Mouse (Mus musculus) cerebellum, adult 2 months (tissue): ENCODE results near the gene Rnls. TPM values are rescaled to one million over a fixed set of nuclear protein-coding genes. Genes with fewer than 3 reads are reported as not detected.

Experiments
- DNase-seq, 2 experiments: peaks; one replicate each; pipeline ENCODE4 v3.0.0; 2021
- H3K27ac ChIP-seq: fragments of 200-500 bp; 2 replicates; pipeline ENCODE4 v1.5.1; 2012; ENCODE audit warnings: low read length, control low read depth, inconsistent platforms; ENCODE audit not compliant: insufficient read depth
- H3K27me3 ChIP-seq: fragments of 200-500 bp; 2 replicates; pipeline ENCODE4 v1.6.1; 2012; ENCODE audit warnings: inconsistent platforms, mild to moderate bottlenecking, low read length, moderate library complexity; ENCODE audit not compliant: control insufficient read depth, insufficient read depth
- H3K4me1 ChIP-seq: fragments of 200-500 bp; 2 replicates; pipeline ENCODE4 v1.6.1; 2011; ENCODE audit warnings: low read length; ENCODE audit not compliant: control insufficient read depth, insufficient read depth
- H3K4me3 ChIP-seq: fragments of 200-500 bp; replicated peaks from 2 replicates; pipeline ENCODE3; 2011; ENCODE audit warnings: mild to moderate bottlenecking, low read depth, low read length, control low read depth; ENCODE audit not compliant: insufficient read depth
- CTCF ChIP-seq: fragments of 200-500 bp; IDR thresholded peaks from 2 replicates; pipeline ENCODE4 v1.5.1; 2011; ENCODE audit warnings: low read depth, mild to moderate bottlenecking, control low read depth, low read length, moderate library complexity, borderline replicate concordance; ENCODE audit not compliant: insufficient read depth
- POLR2A ChIP-seq: fragments of 200-500 bp; IDR thresholded peaks from 2 replicates; pipeline ENCODE4 v1.6.1; 2011; ENCODE audit warnings: low read length, control low read depth, borderline replicate concordance; ENCODE audit not compliant: insufficient read depth
- WGBS: fragments of 180-500 bp; shearing (Covaris S2); methylation state at CpG from one replicate; pipeline ENCODE4 v1.1.7; 2018; 5-methylcytosine and 5-hydroxymethylcytosine counted together
- polyA plus RNA-seq: library from polyadenylated mRNA; depleted of rRNA; stranded (reverse); fragments of >200 nt; gene quantifications from 2 replicates; pipeline ENCODE4 v1.2.3, GENCODE M21; 2012

The Rnls gene
- polyA plus RNA-seq, 1 experiment, result 2.5 TPM

DNA sequence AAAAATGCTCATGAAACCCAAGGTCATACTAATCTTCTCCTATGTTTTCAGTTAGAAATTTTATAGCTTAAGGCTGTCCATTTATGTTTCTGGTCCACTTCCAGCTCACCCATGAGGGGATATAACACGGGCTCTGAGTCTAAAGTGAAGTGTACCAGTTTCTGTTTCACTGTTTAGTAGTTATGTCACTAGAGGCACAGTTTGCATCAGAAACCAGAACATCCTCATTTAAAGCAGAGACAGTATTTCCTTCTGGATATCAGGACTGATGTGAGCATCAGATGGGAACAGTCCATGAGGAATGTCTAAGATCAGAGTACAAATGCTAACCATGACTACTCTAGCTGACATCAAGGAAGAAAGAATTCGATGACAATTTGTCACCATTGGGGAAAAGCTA is 233.9 kb downstream of the Rnls start:
- Histone ChIP-seq H3K4me1 (no peaks in the 10 kb centered on the region), H3K4me3 (no peak overlapping the region), H3K27me3 (no peaks in the 10 kb centered on the region), H3K27ac (no peak overlapping the region)
- no peak for DNase-seq
- 64% methylated on average over 2 of the region's 2 CpGs for WGBS
- TF ChIP-seq POLR2A (no peak), CTCF (no peak)

DNA sequence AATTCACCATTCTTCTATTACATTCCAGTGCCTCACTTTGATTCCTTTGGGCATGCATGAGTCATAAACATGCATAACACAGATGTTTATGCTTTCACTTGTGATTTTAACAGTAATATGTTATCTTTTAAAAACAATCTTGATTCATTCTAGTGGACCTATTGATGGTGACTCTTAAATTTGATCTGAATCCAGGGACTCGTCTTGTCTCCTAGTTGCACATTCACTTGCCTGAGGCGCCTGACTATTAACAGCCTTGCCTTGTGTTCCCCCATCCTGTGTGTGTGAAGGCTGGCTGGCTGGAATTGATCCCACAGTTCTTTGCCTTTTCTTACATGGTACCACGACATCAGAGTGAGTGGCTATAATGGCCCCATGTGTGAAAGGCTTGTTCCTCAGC is 243.7 kb downstream of the Rnls start:
- no peak for DNase-seq
- H3K4me1 ChIP-seq, result no peaks in the 10 kb centered on the region
- H3K27me3 ChIP-seq, result no peaks in the 10 kb centered on the region
- no peak for TF ChIP-seq CTCF
- TF ChIP-seq POLR2A, result no peak
- WGBS, result 65% methylated on average over 3 of the region's 3 CpGs
- H3K4me3 ChIP-seq, result no peak overlapping the region
- H3K27ac ChIP-seq, result no peak overlapping the region

DNA sequence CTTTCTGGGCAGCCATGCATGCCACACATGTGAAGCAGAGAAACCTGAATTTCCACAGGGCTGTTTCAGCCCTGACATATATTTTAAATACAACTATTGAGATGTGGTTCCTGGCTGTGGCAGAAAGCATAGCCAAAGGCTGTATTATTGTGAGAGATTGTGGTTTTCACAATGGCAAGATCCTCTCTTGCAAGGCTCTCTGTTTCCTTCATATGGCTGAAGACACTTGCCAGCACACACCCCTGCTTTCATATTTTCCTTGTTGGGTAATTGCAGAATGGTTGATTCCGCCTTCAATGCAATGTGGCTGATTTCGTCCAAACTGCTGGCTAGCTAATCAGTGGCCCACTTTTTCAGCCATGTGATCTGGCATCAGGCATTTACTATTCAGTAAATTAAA is 248.9 kb downstream of the Rnls start:
- TF ChIP-seq CTCF (no peak), POLR2A (no peak)
- 77% methylated on average over 2 of the region's 2 CpGs for WGBS
- Histone ChIP-seq H3K27me3 (no peaks in the 10 kb centered on the region), H3K4me3 (no peak overlapping the region), H3K27ac (no peak overlapping the region), H3K4me1 (no peaks in the 10 kb centered on the region)
- DNase-seq, result no peak

DNA sequence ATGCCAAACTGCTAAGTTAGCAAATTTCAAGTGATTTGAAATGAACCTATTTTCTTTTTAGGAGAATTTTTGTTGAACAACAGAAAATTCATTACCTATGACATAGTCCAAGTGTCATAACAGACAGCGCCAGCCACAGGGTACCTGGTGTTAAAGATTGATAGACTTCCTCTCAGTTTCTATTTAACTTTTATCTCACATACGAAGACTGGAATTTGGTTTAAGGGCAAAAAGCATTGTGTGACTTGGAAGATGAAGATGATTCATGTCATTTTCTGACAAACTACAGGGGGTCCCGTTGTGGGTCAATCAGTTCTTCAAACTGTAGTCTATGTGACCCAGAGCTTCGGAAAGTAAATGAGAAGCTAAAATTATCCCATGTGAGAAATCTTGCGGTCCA is 254.8 kb downstream of the Rnls start:
- Histone ChIP-seq H3K4me3 (no peak overlapping the region), H3K27ac (no peak overlapping the region), H3K4me1 (no peaks in the 10 kb centered on the region), H3K27me3 (no peaks in the 10 kb centered on the region)
- TF ChIP-seq POLR2A (no peak), CTCF (no peak)
- DNase-seq, result no peak
- 87% methylated on average over 5 of the region's 5 CpGs for WGBS

DNA sequence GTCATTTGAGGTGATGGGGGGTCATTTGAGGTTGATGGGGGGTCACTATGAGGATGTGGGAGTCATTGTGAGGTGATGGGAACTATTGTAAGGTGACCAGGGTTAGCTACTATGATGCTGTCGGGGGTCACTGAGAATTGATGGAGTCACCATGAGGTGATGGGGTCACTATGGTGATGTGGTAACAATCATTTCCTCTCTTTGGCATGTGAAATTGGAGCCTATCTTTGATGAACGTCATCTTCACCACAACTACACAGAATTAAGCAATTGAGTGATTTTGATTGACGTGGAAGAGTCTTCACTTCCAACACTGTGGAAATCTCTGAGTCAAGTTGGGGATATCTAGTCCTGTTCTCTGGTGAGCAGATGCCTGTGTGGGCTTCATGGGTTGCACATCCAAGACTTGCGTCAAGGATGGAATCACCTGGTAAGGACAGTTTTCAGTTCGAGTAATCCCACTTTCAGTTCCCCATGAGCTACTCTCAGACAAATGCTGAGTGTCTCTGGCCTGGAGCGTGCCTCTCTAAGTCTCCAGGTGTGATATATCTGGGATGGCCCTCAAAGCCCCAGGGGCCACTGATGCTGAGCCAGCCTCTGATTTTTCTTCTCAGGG is 269.4 kb downstream of the Rnls start:
- TF ChIP-seq POLR2A (no peak), CTCF (no peak)
- Histone ChIP-seq H3K27ac (no peak overlapping the region), H3K4me1 (no peaks in the 10 kb centered on the region), H3K4me3 (no peak overlapping the region), H3K27me3 (no peaks in the 10 kb centered on the region)
- 78% methylated on average over 6 of the region's 6 CpGs for WGBS
- no peak for DNase-seq

DNA sequence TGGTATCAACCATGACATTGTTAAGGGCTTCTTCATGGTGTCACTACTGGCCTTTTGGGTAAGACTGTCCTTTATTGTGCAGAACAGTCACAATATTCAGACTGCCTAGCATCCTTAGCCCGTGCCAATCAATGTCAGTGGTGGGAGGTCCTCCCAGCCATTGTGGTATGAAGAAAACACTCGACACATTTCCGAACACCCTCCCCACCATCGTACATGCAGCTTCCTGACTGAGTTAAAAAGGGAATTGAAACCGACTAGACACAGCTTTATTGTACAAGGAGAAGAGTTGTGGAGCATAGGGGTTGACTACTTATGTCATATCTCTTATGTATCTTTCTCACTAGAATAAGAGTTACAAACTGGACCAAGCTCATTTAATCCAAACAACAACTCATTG is 272.1 kb downstream of the Rnls start:
- Histone ChIP-seq H3K4me3 (no peak overlapping the region), H3K27ac (no peak overlapping the region), H3K4me1 (no peaks in the 10 kb centered on the region), H3K27me3 (no peaks in the 10 kb centered on the region)
- TF ChIP-seq POLR2A (no peak), CTCF (no peak)
- 68% methylated on average over 5 of the region's 5 CpGs for WGBS
- DNase-seq, result no peak

DNA sequence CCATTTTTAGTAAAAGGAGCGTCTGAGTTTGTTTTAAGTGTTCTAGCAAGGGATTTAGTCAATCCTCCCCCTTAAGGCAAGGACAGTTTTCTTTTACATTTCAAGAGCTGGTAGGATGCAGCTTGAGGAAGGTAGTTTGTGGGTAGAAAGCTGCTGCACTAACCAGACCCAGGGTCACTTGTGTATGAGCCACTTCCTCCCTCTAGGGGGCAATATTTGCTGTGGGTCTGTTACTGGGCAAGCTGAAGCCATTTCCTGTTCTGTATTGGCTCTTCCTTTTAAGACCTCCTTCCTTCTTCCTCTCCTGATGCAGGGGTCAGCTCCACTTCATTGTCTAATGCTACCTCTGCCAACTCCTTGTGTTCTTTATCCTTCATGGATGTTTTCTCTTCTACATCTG is 273.2 kb downstream of the Rnls start:
- DNase-seq, result no peak
- WGBS, result 71% methylated on average over 1 of the region's 1 CpGs
- Histone ChIP-seq H3K27me3 (no peaks in the 10 kb centered on the region), H3K4me3 (no peak overlapping the region), H3K27ac (no peak overlapping the region), H3K4me1 (no peaks in the 10 kb centered on the region)
- TF ChIP-seq POLR2A (no peak), CTCF (no peak)

DNA sequence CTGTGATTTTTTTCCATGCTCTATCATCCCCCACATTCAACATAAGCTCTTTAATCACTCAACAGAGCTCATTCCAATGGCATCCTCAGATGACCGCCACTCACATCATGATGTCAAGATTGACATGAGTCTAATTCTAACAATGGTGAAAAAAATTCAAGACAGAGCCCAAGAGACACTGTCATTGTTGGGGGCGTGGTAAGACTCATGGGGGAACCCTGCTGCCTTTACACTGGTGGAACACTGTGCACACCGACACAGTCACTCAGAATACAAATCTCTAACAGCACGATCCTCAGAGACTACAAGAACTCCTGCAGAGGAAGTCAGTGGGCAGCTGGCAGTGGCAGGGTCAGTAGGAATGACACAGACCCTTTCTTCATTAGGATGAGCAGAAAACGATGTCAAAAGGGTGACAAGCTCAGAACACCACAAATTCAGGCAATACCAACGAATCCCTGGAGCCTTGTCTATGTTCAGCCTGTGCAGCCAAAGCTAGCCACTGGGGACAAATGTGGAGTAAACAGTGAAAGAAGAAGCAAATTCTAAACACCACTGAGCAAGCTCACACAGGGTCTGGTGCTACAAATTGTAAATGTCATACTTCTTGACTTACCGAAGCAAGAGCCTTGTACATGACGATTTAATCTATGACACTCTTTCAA is 277.3 kb downstream of the Rnls start:
- no peak overlapping the region for H3K4me3 ChIP-seq
- whole genome bisulfite sequencing, result 33% methylated on average over 8 of the region's 8 CpGs
- H3K27ac ChIP-seq, result no peak overlapping the region
- no peak for TF ChIP-seq POLR2A
- no peak for TF ChIP-seq CTCF
- no peaks in the 10 kb centered on the region for H3K27me3 ChIP-seq
- DNase-seq, result no peak
- H3K4me1 ChIP-seq, result no peaks in the 10 kb centered on the region
